Mouse (Mus musculus): Measurements from ENCODE around the gene Gpn1. TPM values are rescaled to one million over a fixed set of nuclear protein-coding genes. Genes with fewer than 3 reads are reported as not detected.
A peak's percentile ranks its signal among the peaks of the same experiment; 100 is the strongest.

The Gpn1 gene
- polyA plus RNA-seq (2011; ENCODE audit: insufficient read depth, insufficient read length, low replicate concordance, missing spikeins), result 12.1 and 18.4 TPM in 2 replicates

- H3K4me1 ChIP-seq (ENCODE audit: control insufficient read depth, insufficient read depth, low read length), result peaks cover 1% of the 10 kb centered on the region
- TF ChIP-seq POLR2A (IDR thresholded peaks at IDR 0.05; ENCODE audit: borderline replicate concordance, control insufficient read depth, low read depth, low read length) (peak; percentile 42; the same call in 1 of the 2 replicates), CTCF (IDR thresholded peaks at IDR 0.05; ENCODE audit: control insufficient read depth, insufficient read depth, low read length) (no peak)
- WGBS, result under 1% methylated on average over 49 of the region's 49 CpGs
- H3K27ac ChIP-seq (ENCODE audit: control insufficient read depth, insufficient read depth, low read depth, low read length, poor library complexity), result no peak within 1 kb of the TSS
- peak within 1 kb of the TSS; percentile 92 for H3K4me3 ChIP-seq (replicated peaks; ENCODE audit: control insufficient read depth, low read depth, low read length)
These were observed at the start of gene Gpn1 for GRCm38 (mm10) chr5:31494513-31495297. TSS of gene Gpn1 (plus strand) at chr5:31494741.

- no peak for TF ChIP-seq POLR2A (IDR thresholded peaks at IDR 0.05; ENCODE audit: borderline replicate concordance, control insufficient read depth, low read depth, low read length)
- no peak for TF ChIP-seq CTCF (IDR thresholded peaks at IDR 0.05; ENCODE audit: control insufficient read depth, insufficient read depth, low read length)
- no peaks in the 10 kb centered on the region; the same call in 1 of the 2 replicates for H3K4me1 ChIP-seq (ENCODE audit: control insufficient read depth, insufficient read depth, low read length)
- no peak overlapping the region for H3K4me3 ChIP-seq (replicated peaks; ENCODE audit: control insufficient read depth, low read depth, low read length)
- WGBS, result 18% methylated on average over 2 of the region's 2 CpGs
- H3K27ac ChIP-seq (ENCODE audit: control insufficient read depth, insufficient read depth, low read depth, low read length, poor library complexity), result no peak overlapping the region
These were observed 43.2 kb upstream of the Gpn1 start for GRCm38 (mm10) chr5:31451336-31451735.

- 9% methylated on average over 23 of the region's 23 CpGs for whole genome bisulfite sequencing
- H3K4me1 ChIP-seq (ENCODE audit: control insufficient read depth, insufficient read depth, low read length), result no peaks in the 10 kb centered on the region; the same call in 1 of the 2 replicates
- TF ChIP-seq CTCF (IDR thresholded peaks at IDR 0.05; ENCODE audit: control insufficient read depth, insufficient read depth, low read length) (no peak), POLR2A (IDR thresholded peaks at IDR 0.05; ENCODE audit: borderline replicate concordance, control insufficient read depth, low read depth, low read length) (no peak)
- H3K4me3 ChIP-seq (replicated peaks; ENCODE audit: control insufficient read depth, low read depth, low read length), result peak within 1 kb of the TSS; percentile 74
- peak within 1 kb of the TSS; percentile 46 for H3K27ac ChIP-seq (ENCODE audit: control insufficient read depth, insufficient read depth, low read depth, low read length, poor library complexity)
These were observed 42.5 kb upstream of the Gpn1 start, which contains the start of gene Zfp512 for GRCm38 (mm10) chr5:31451878-31452561. TSS of gene Zfp512 (plus strand) at chr5:31452431.

- no peak for TF ChIP-seq CTCF (IDR thresholded peaks at IDR 0.05; ENCODE audit: control insufficient read depth, insufficient read depth, low read length)
- TF ChIP-seq POLR2A (IDR thresholded peaks at IDR 0.05; ENCODE audit: borderline replicate concordance, control insufficient read depth, low read depth, low read length), result no peak
- H3K27ac ChIP-seq (ENCODE audit: control insufficient read depth, insufficient read depth, low read depth, low read length, poor library complexity), result peak overlapping the region; percentile 46
- H3K4me3 ChIP-seq (replicated peaks; ENCODE audit: control insufficient read depth, low read depth, low read length), result peak overlapping the region; percentile 74
- H3K4me1 ChIP-seq (ENCODE audit: control insufficient read depth, insufficient read depth, low read length), result no peaks in the 10 kb centered on the region; the same call in 1 of the 2 replicates
- under 1% methylated on average over 11 of the region's 11 CpGs for WGBS
These were observed 42.0 kb upstream of the Gpn1 start for GRCm38 (mm10) chr5:31452562-31452878.

- Histone ChIP-seq H3K4me3 (replicated peaks; ENCODE audit: control insufficient read depth, low read depth, low read length) (peak overlapping the region; percentile 68), H3K27ac (ENCODE audit: control insufficient read depth, insufficient read depth, low read depth, low read length, poor library complexity) (peak overlapping the region; percentile 41; the same call in 1 of the 2 replicates), H3K4me1 (ENCODE audit: control insufficient read depth, insufficient read depth, low read length) (no peaks in the 10 kb centered on the region; the same call in 1 of the 2 replicates)
- TF ChIP-seq CTCF (IDR thresholded peaks at IDR 0.05; ENCODE audit: control insufficient read depth, insufficient read depth, low read length) (no peak), POLR2A (IDR thresholded peaks at IDR 0.05; ENCODE audit: borderline replicate concordance, control insufficient read depth, low read depth, low read length) (no peak)
- WGBS, result 7% methylated on average over 7 of the region's 7 CpGs
These were observed 41.6 kb upstream of the Gpn1 start for GRCm38 (mm10) chr5:31452886-31453410.

- WGBS, result 44% methylated on average over 3 of the region's 3 CpGs
- no peak for TF ChIP-seq POLR2A (IDR thresholded peaks at IDR 0.05; ENCODE audit: borderline replicate concordance, control insufficient read depth, low read depth, low read length)
- no peak for TF ChIP-seq CTCF (IDR thresholded peaks at IDR 0.05; ENCODE audit: control insufficient read depth, insufficient read depth, low read length)
- Histone ChIP-seq H3K4me3 (replicated peaks; ENCODE audit: control insufficient read depth, low read depth, low read length) (no peak overlapping the region), H3K27ac (ENCODE audit: control insufficient read depth, insufficient read depth, low read depth, low read length, poor library complexity) (no peak overlapping the region), H3K4me1 (ENCODE audit: control insufficient read depth, insufficient read depth, low read length) (no peaks in the 10 kb centered on the region)
These were observed 26.7 kb upstream of the Gpn1 start for GRCm38 (mm10) chr5:31467798-31468197.

- Histone ChIP-seq H3K4me3 (replicated peaks; ENCODE audit: control insufficient read depth, low read depth, low read length) (no peak overlapping the region), H3K27ac (ENCODE audit: control insufficient read depth, insufficient read depth, low read depth, low read length, poor library complexity) (no peak overlapping the region), H3K4me1 (ENCODE audit: control insufficient read depth, insufficient read depth, low read length) (no peaks in the 10 kb centered on the region)
- WGBS, result 91% methylated on average over 6 of the region's 6 CpGs
- TF ChIP-seq CTCF (IDR thresholded peaks at IDR 0.05; ENCODE audit: control insufficient read depth, insufficient read depth, low read length) (no peak), POLR2A (IDR thresholded peaks at IDR 0.05; ENCODE audit: borderline replicate concordance, control insufficient read depth, low read depth, low read length) (no peak)
These were observed 24.8 kb upstream of the Gpn1 start for GRCm38 (mm10) chr5:31469711-31470110.

GRCm38 (mm10) chr5:31470334-31470733, 24.2 kb upstream of the Gpn1 start:
- H3K27ac ChIP-seq (ENCODE audit: control insufficient read depth, insufficient read depth, low read depth, low read length, poor library complexity), result no peak overlapping the region
- 54% methylated on average over 7 of the region's 7 CpGs for WGBS
- TF ChIP-seq POLR2A (IDR thresholded peaks at IDR 0.05; ENCODE audit: borderline replicate concordance, control insufficient read depth, low read depth, low read length), result no peak
- peak; percentile 61 for TF ChIP-seq CTCF (IDR thresholded peaks at IDR 0.05; ENCODE audit: control insufficient read depth, insufficient read depth, low read length)
- no peak overlapping the region for H3K4me3 ChIP-seq (replicated peaks; ENCODE audit: control insufficient read depth, low read depth, low read length)
- no peaks in the 10 kb centered on the region for H3K4me1 ChIP-seq (ENCODE audit: control insufficient read depth, insufficient read depth, low read length)
